Mouse (Mus musculus): ENCODE data around the gene Adarb1. TPM values are rescaled to one million over a fixed set of nuclear protein-coding genes. Genes with fewer than 3 reads are reported as not detected.

The Adarb1 gene
- polyA plus RNA-seq, 2 experiments, result 0.92 to 1.2 TPM

- no peak overlapping the region for H3K9ac ChIP-seq (replicated peaks)
- no peak overlapping the region for H3K27ac ChIP-seq
- DNase-seq (ENCODE audit: low read depth in 3 of 3, low spot score in 3 of 3) (no peak), ATAC-seq (ENCODE audit: insufficient read depth) (no peak)
- no peak for TF ChIP-seq EP300 (IDR thresholded peaks at IDR 0.05; ENCODE audit: low read depth)
- TF ChIP-seq CTCF (IDR thresholded peaks at IDR 0.05; ENCODE audit: low read depth), result no peak
- no peaks in the 10 kb centered on the region for H3K4me1 ChIP-seq (replicated peaks; ENCODE audit: control insufficient read depth in 2 of 2, insufficient read depth in 2 of 2, low read length in 1 of 2)
- no peaks in the 10 kb centered on the region for H3K9me3 ChIP-seq (ENCODE audit: control insufficient read depth, low read length)
- 54% methylated on average over 5 of the region's 5 CpGs for WGBS (ENCODE audit: insufficient replicate concordance)
- no peak overlapping the region for H3K4me2 ChIP-seq (ENCODE audit: low read depth)
- no peaks in the 10 kb centered on the region for H3K36me3 ChIP-seq (replicated peaks; ENCODE audit: control insufficient read depth, insufficient read depth, low read depth)
- no peak overlapping the region for H3K4me3 ChIP-seq (ENCODE audit: insufficient read depth in 1 of 2, low read depth in 2 of 2, low read length in 2 of 2)
- H3K27me3 ChIP-seq (ENCODE audit: control insufficient read depth, insufficient read depth, low read length), result no peaks in the 10 kb centered on the region
These were observed 43.7 kb downstream of the Adarb1 start for GRCm38 (mm10) chr10:77374407-77374806.

GRCm38 (mm10) chr10:77370129-77370528 lies 47.9 kb downstream of the Adarb1 start:
- H3K9ac ChIP-seq (replicated peaks), result no peak overlapping the region
- no peaks in the 10 kb centered on the region for H3K36me3 ChIP-seq (replicated peaks; ENCODE audit: control insufficient read depth, insufficient read depth, low read depth)
- H3K9me3 ChIP-seq (ENCODE audit: control insufficient read depth, low read length), result no peaks in the 10 kb centered on the region
- no peak overlapping the region for H3K27ac ChIP-seq
- no peak overlapping the region for H3K4me3 ChIP-seq (ENCODE audit: insufficient read depth in 1 of 2, low read depth in 2 of 2, low read length in 2 of 2)
- 65% methylated on average over 5 of the region's 5 CpGs for whole genome bisulfite sequencing (ENCODE audit: insufficient replicate concordance)
- no peaks in the 10 kb centered on the region for H3K27me3 ChIP-seq (ENCODE audit: control insufficient read depth, insufficient read depth, low read length)
- H3K4me2 ChIP-seq (ENCODE audit: low read depth), result no peak overlapping the region
- DNase-seq (ENCODE audit: low read depth in 3 of 3, low spot score in 3 of 3) (no peak), ATAC-seq (ENCODE audit: insufficient read depth) (no peak)
- TF ChIP-seq CTCF (IDR thresholded peaks at IDR 0.05; ENCODE audit: low read depth) (no peak), EP300 (IDR thresholded peaks at IDR 0.05; ENCODE audit: low read depth) (no peak)
- no peaks in the 10 kb centered on the region for H3K4me1 ChIP-seq (replicated peaks; ENCODE audit: control insufficient read depth in 2 of 2, insufficient read depth in 2 of 2, low read length in 1 of 2)

DNA sequence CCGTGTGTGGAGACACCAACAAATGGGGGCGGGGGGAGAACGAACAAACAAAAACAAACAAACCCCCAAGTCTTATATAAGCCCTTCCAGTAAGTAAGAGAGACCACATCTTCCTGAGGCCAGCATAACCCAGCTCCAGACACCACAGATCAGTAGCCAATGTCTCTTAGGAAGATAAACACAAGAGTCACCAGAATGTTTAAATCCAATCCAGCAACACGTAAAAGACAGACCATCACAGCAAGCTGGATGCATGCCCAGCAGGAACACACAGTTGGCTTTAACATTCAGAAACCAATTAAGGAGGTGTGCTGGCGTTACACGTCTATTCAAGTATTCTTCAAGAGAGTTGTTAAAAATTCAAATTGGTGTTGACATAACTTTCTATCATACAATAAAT lies 50.1 kb downstream of the Adarb1 start:
- Histone ChIP-seq H3K36me3 (replicated peaks; ENCODE audit: control insufficient read depth, insufficient read depth, low read depth) (no peaks in the 10 kb centered on the region), H3K9ac (replicated peaks) (no peak overlapping the region), H3K27ac (no peak overlapping the region), H3K9me3 (ENCODE audit: control insufficient read depth, low read length) (no peaks in the 10 kb centered on the region), H3K4me3 (ENCODE audit: insufficient read depth in 1 of 2, low read depth in 2 of 2, low read length in 2 of 2) (no peak overlapping the region), H3K4me2 (ENCODE audit: low read depth) (no peak overlapping the region), H3K4me1 (replicated peaks; ENCODE audit: control insufficient read depth in 2 of 2, insufficient read depth in 2 of 2, low read length in 1 of 2) (no peaks in the 10 kb centered on the region), H3K27me3 (ENCODE audit: control insufficient read depth, insufficient read depth, low read length) (no peaks in the 10 kb centered on the region)
- TF ChIP-seq CTCF (IDR thresholded peaks at IDR 0.05; ENCODE audit: low read depth), result no peak
- TF ChIP-seq EP300 (IDR thresholded peaks at IDR 0.05; ENCODE audit: low read depth), result no peak
- ATAC-seq (ENCODE audit: insufficient read depth) (no peak), DNase-seq (ENCODE audit: low read depth in 3 of 3, low spot score in 3 of 3) (no peak)
- 57% methylated on average over 6 of the region's 6 CpGs for WGBS (ENCODE audit: insufficient replicate concordance)

DNA sequence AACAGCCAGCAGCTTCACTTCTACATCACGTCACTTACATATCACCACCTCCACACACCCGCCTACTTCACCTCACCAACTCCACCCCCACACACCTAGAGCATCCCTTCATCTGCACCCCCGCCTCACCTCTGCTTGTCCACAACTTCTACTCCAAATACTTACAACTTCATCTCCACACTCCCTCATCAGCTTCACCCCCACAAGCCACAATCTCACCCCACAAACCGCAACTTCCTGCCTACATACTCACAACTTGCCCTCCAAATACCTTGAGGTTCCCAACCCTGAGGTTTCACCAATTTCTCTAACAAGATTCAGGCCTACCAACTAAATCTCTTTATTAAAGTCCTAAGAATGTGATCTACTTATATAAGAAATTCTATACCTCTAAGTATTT lies 51.1 kb downstream of the Adarb1 start:
- H3K4me1 ChIP-seq (replicated peaks; ENCODE audit: control insufficient read depth in 2 of 2, insufficient read depth in 2 of 2, low read length in 1 of 2), result no peaks in the 10 kb centered on the region
- H3K9ac ChIP-seq (replicated peaks), result no peak overlapping the region
- 29% methylated on average over 4 of the region's 4 CpGs for whole genome bisulfite sequencing (ENCODE audit: insufficient replicate concordance)
- no peaks in the 10 kb centered on the region for H3K9me3 ChIP-seq (ENCODE audit: control insufficient read depth, low read length)
- H3K27me3 ChIP-seq (ENCODE audit: control insufficient read depth, insufficient read depth, low read length), result no peaks in the 10 kb centered on the region
- H3K27ac ChIP-seq, result no peak overlapping the region
- no peak overlapping the region for H3K4me3 ChIP-seq (ENCODE audit: insufficient read depth in 1 of 2, low read depth in 2 of 2, low read length in 2 of 2)
- TF ChIP-seq CTCF (IDR thresholded peaks at IDR 0.05; ENCODE audit: low read depth), result no peak
- no peak for TF ChIP-seq EP300 (IDR thresholded peaks at IDR 0.05; ENCODE audit: low read depth)
- H3K4me2 ChIP-seq (ENCODE audit: low read depth), result no peak overlapping the region
- DNase-seq (ENCODE audit: low read depth in 3 of 3, low spot score in 3 of 3) (no peak), ATAC-seq (ENCODE audit: insufficient read depth) (no peak)
- no peaks in the 10 kb centered on the region for H3K36me3 ChIP-seq (replicated peaks; ENCODE audit: control insufficient read depth, insufficient read depth, low read depth)

DNA sequence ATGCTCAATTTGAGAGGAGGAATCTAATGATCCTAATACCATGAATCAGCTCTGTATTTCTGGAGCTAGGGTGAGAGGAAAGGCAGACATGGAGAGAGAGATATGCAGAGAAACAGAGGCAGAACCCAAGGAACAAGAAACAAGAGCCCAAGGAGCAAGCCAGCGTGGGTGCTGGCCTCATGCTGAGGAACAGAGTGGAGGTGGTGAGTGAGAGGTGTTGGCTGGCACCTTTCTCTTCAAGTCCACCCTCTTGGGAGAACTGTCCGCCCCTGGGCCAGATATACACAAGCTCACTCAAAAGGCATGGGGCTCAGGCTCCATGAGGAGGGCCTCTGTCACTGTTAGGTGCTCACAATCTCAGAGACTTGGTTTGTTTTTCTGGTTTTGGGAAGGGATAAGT lies 52.9 kb downstream of the Adarb1 start:
- no peak overlapping the region for H3K9ac ChIP-seq (replicated peaks)
- no peak overlapping the region for H3K27ac ChIP-seq
- H3K9me3 ChIP-seq (ENCODE audit: control insufficient read depth, low read length), result no peaks in the 10 kb centered on the region
- H3K4me1 ChIP-seq (replicated peaks; ENCODE audit: control insufficient read depth in 2 of 2, insufficient read depth in 2 of 2, low read length in 1 of 2), result no peaks in the 10 kb centered on the region
- H3K4me3 ChIP-seq (ENCODE audit: insufficient read depth in 1 of 2, low read depth in 2 of 2, low read length in 2 of 2), result no peak overlapping the region
- 67% methylated on average over 2 of the region's 2 CpGs for WGBS (ENCODE audit: insufficient replicate concordance)
- no peaks in the 10 kb centered on the region for H3K36me3 ChIP-seq (replicated peaks; ENCODE audit: control insufficient read depth, insufficient read depth, low read depth)
- no peaks in the 10 kb centered on the region for H3K27me3 ChIP-seq (ENCODE audit: control insufficient read depth, insufficient read depth, low read length)
- DNase-seq (ENCODE audit: low read depth in 3 of 3, low spot score in 3 of 3) (no peak), ATAC-seq (ENCODE audit: insufficient read depth) (no peak)
- no peak for TF ChIP-seq CTCF (IDR thresholded peaks at IDR 0.05; ENCODE audit: low read depth)
- no peak for TF ChIP-seq EP300 (IDR thresholded peaks at IDR 0.05; ENCODE audit: low read depth)
- no peak overlapping the region for H3K4me2 ChIP-seq (ENCODE audit: low read depth)

Data from liver, embryonic 14.5 days (tissue).